Mouse (Mus musculus) brain, embryonic 14.5 days (tissue): ENCODE results near the gene Hspb9. TPM values are rescaled to one million over a fixed set of nuclear protein-coding genes. Genes with fewer than 3 reads are reported as not detected.

ENCODE experiments used
- DNase-seq: peaks from one replicate; pipeline ENCODE4 v3.0.0-alpha.2; 2011; ENCODE audit warnings: low read depth
- CTCF ChIP-seq: fragments of 200-500 bp; IDR thresholded peaks from 2 replicates; pipeline ENCODE4 v1.5.1; 2012; ENCODE audit warnings: inconsistent platforms, mild to moderate bottlenecking, moderate library complexity, borderline replicate concordance; ENCODE audit not compliant: insufficient read depth, insufficient read length; ENCODE audit errors: extremely low read depth
- POLR2A ChIP-seq: fragments of 200-500 bp; IDR thresholded peaks from 2 replicates; pipeline ENCODE4 v1.6.1; 2012; ENCODE audit warnings: mild to moderate bottlenecking, inconsistent platforms, borderline replicate concordance; ENCODE audit not compliant: poor library complexity, insufficient read depth, insufficient read length, severe bottlenecking; ENCODE audit errors: extremely low read depth
- polyA plus RNA-seq: library from polyadenylated mRNA; depleted of rRNA; stranded (reverse); fragments of >200 nt; gene quantifications from 2 replicates; pipeline ENCODE4 v1.2.3, GENCODE M21; 2012

The Hspb9 gene
- polyA plus RNA-seq, 1 experiment, result not detected

- peak; percentile 93 for DNase-seq
- TF ChIP-seq CTCF, result no peak
- peak; percentile 97 for TF ChIP-seq POLR2A
Measured at GRCm38 (mm10) chr11:100711783-100712615, 1.7 kb upstream of the Hspb9 start, which contains the start of gene Kat2a. Gene Kat2a (minus strand): TSS chr11:100712465.

- DNase-seq, result no peak
- TF ChIP-seq POLR2A (no peak), CTCF (no peak)
Measured at GRCm38 (mm10) chr11:100713174-100713573, 476 bp upstream of the Hspb9 start.

GRCm38 (mm10) chr11:100714534-100714915, 875 bp downstream of the Hspb9 start:
- DNase-seq, result peak; percentile 78
- TF ChIP-seq CTCF, result peak; percentile 83
- TF ChIP-seq POLR2A, result no peak

GRCm38 (mm10) chr11:100714948-100715347, 1.3 kb downstream of the Hspb9 start:
- TF ChIP-seq CTCF (no peak), POLR2A (no peak)
- DNase-seq, result no peak

GRCm38 (mm10) chr11:100716649-100717048, 3.0 kb downstream of the Hspb9 start:
- TF ChIP-seq POLR2A (no peak), CTCF (no peak)
- no peak for DNase-seq

GRCm38 (mm10) chr11:100718462-100718861, 4.8 kb downstream of the Hspb9 start:
- DNase-seq, result no peak
- TF ChIP-seq POLR2A (no peak), CTCF (no peak)

GRCm38 (mm10) chr11:100718866-100719265, 5.2 kb downstream of the Hspb9 start:
- DNase-seq, result no peak
- TF ChIP-seq POLR2A (no peak), CTCF (no peak)

- no peak for DNase-seq
- TF ChIP-seq POLR2A, result no peak
- TF ChIP-seq CTCF, result no peak
Measured at GRCm38 (mm10) chr11:100719312-100719711, 5.7 kb downstream of the Hspb9 start.

GRCm38 (mm10) chr11:100719893-100720292, 6.2 kb downstream of the Hspb9 start:
- TF ChIP-seq POLR2A, result no peak
- no peak for TF ChIP-seq CTCF
- DNase-seq, result no peak

GRCm38 (mm10) chr11:100720345-100720744, 6.7 kb downstream of the Hspb9 start:
- no peak for TF ChIP-seq CTCF
- TF ChIP-seq POLR2A, result no peak
- DNase-seq, result no peak

- TF ChIP-seq POLR2A (no peak), CTCF (no peak)
- DNase-seq, result no peak
Measured at GRCm38 (mm10) chr11:100721254-100721653, 7.6 kb downstream of the Hspb9 start.
